Mouse (Mus musculus) myocyte (in vitro differentiated cells): ENCODE measurements around the gene Abca7.

Source experiments
- CEBPB ChIP-seq: IDR thresholded peaks from 2 replicates; pipeline ENCODE4 v1.6.1; 2011; ENCODE audit warnings: mild to moderate bottlenecking, moderate library complexity; ENCODE audit not compliant: poor library complexity, insufficient read depth, severe bottlenecking
- E2F4 ChIP-seq: IDR thresholded peaks from one replicate; pipeline ENCODE4 v1.6.1; 2011; ENCODE audit warnings: mild to moderate bottlenecking, control low read depth, moderate library complexity; ENCODE audit not compliant: insufficient read depth
- MAX ChIP-seq: IDR thresholded peaks from one replicate; pipeline ENCODE4 v1.6.1; 2011; ENCODE audit warnings: low read depth, mild to moderate bottlenecking, control low read depth
- MYOD1 ChIP-seq, 3 experiments: IDR thresholded peaks; one replicate each; pipeline ENCODE4 v1.6.1; 2011; ENCODE audit warnings: control low read depth in 2 of 3, low read depth in 2 of 3, mild to moderate bottlenecking in 2 of 3, moderate library complexity in 1 of 3; ENCODE audit not compliant: insufficient read length in 2 of 3, control insufficient read depth in 1 of 3
- MYOG ChIP-seq, 3 experiments: IDR thresholded peaks; one replicate each; pipeline ENCODE4 v1.6.1; 2011; ENCODE audit warnings: control low read depth in 2 of 3, low read depth in 2 of 3, mild to moderate bottlenecking in 2 of 3; ENCODE audit not compliant: insufficient read length in 2 of 3, control insufficient read depth in 1 of 3, insufficient read depth in 1 of 3
- POLR2A ChIP-seq: IDR thresholded peaks from one replicate; pipeline ENCODE4 v1.6.1; 2011; ENCODE audit warnings: low read depth, mild to moderate bottlenecking, control low read depth, moderate library complexity; ENCODE audit not compliant: insufficient read length
- POLR2AphosphoS2 ChIP-seq: IDR thresholded peaks from one replicate; pipeline ENCODE4 v1.6.1; 2011; ENCODE audit warnings: low read depth, control low read depth; ENCODE audit not compliant: insufficient read length
- TCF12 ChIP-seq: IDR thresholded peaks from one replicate; pipeline ENCODE4 v1.6.1; 2011; ENCODE audit warnings: mild to moderate bottlenecking, control low read depth; ENCODE audit not compliant: poor library complexity, insufficient read depth, severe bottlenecking
- TCF3 ChIP-seq: IDR thresholded peaks from one replicate; pipeline ENCODE4 v1.6.1; 2011; ENCODE audit warnings: low read depth, control low read depth; ENCODE audit not compliant: insufficient read length
- USF1 ChIP-seq: IDR thresholded peaks from one replicate; pipeline ENCODE4 v1.6.1; 2011; ENCODE audit warnings: low read depth, mild to moderate bottlenecking, control low read depth, moderate library complexity

DNA sequence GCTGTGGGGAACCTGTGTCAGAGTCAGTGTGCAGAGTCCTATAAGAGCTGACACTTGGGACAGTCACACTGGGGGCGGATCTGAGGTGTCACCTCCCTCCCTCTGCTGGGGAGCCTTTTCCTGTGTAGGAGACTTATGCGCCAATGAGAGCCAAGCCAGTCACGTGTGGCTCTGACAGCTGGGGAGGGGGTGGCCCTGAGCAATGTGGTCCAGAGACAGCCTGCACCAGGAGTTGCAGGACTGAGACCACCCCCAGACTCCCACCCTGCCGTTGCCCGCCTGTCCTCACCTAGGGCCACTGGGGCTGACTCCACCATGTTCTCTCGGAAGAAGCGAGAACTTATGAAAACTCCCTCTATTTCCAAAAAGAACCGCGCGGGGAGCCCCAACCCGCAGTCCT is 20.2 kb downstream of the Abca7 start, which contains the start of gene Arhgap45:
- TF ChIP-seq CEBPB = no peak
- TF ChIP-seq POLR2AphosphoS2 = no peak
- no peak for TF ChIP-seq POLR2A
- TF ChIP-seq MAX = no peak
- no peak for TF ChIP-seq E2F4
- TF ChIP-seq TCF3 = no peak
- no peak for TF ChIP-seq USF1
- no peak for TF ChIP-seq MYOD1 (IDR thresholded peaks at IDR 0.05; ENCODE audit: control insufficient read depth in 1 of 3, insufficient read length in 2 of 3, low read depth in 2 of 3)
- no peak for TF ChIP-seq MYOG (IDR thresholded peaks at IDR 0.05; ENCODE audit: control insufficient read depth in 1 of 3, insufficient read depth in 1 of 3, insufficient read length in 2 of 3, low read depth in 2 of 3)
- no peak for TF ChIP-seq TCF12
